ENCODE assay signal across 21 mouse cellular contexts in genomic region chr11:77932576-77932975, GRCm38 (mm10). TPM values are rescaled to one million over a fixed set of nuclear protein-coding genes. Genes with fewer than 3 reads are reported as not detected.
DNase-seq lines count a peak whose midpoint lies in the region; ATAC-seq and TF ChIP-seq lines count a peak whose summit lies in the region.
"Had no signal": no experiment of that assay in that cellular context is flagged by ENCODE, and none has a peak within 500 bp of the region (broad histone marks: within the 10 kb centered on the region; RNA-seq: fewer than 3 reads in every experiment).

No protein-coding gene starts in this region.

- no peak overlapping the region for H3K9ac ChIP-seq in hindbrain, embryonic 11.5 days (ENCODE audit: low read depth, low read length)
- H3K9ac ChIP-seq in midbrain, embryonic 12.5 days (replicated peaks) = no peak overlapping the region; the same call in 1 of the 2 replicates
- H3K9ac ChIP-seq in neural tube, embryonic 15.5 days (replicated peaks) = peak overlapping the region; percentile 84
- H3K9ac ChIP-seq: embryonic facial prominence, embryonic 13.5 days; lung, embryonic 14.5 days had no signal

- H3K27ac ChIP-seq in layer of hippocampus, adult 2 months = 0 out of 2 replicates have a peak overlapping the region, but pooled peaks have one; percentile 20
- H3K27ac ChIP-seq in hindbrain, embryonic 11.5 days (ENCODE audit: low read depth, low read length) = no peak overlapping the region
- H3K27ac ChIP-seq in midbrain, embryonic 12.5 days (replicated peaks) = no peak overlapping the region
- H3K27ac ChIP-seq in neural tube, embryonic 15.5 days (replicated peaks) = peak overlapping the region; percentile 94
- H3K27ac ChIP-seq: embryonic facial prominence, embryonic 13.5 days had no signal

- H3K36me3 ChIP-seq in hindbrain, embryonic 11.5 days (ENCODE audit: control insufficient read depth, insufficient read depth, low read length) = no peaks in the 10 kb centered on the region
- H3K36me3 ChIP-seq in midbrain, embryonic 12.5 days = no peaks in the 10 kb centered on the region
- no peaks in the 10 kb centered on the region for H3K36me3 ChIP-seq in neural tube, embryonic 15.5 days
- H3K36me3 ChIP-seq: embryonic facial prominence, embryonic 13.5 days had no signal

- peak overlapping the region; percentile 100 for H3K4me2 ChIP-seq in hindbrain, embryonic 11.5 days (replicated peaks; ENCODE audit: low read depth, low read length)
- peak overlapping the region; percentile 98 for H3K4me2 ChIP-seq in midbrain, embryonic 12.5 days (replicated peaks)
- H3K4me2 ChIP-seq in neural tube, embryonic 15.5 days = peak overlapping the region; percentile 71
- H3K4me2 ChIP-seq: heart, embryonic 11.5 days; lung, embryonic 14.5 days had no signal

- peaks cover 6% of the 10 kb centered on the region for H3K4me1 ChIP-seq in hindbrain, embryonic 11.5 days (replicated peaks; ENCODE audit: control insufficient read depth, insufficient read depth, low read length)
- H3K4me1 ChIP-seq in midbrain, embryonic 12.5 days = peaks cover 56% of the 10 kb centered on the region
- H3K4me1 ChIP-seq in neural tube, embryonic 15.5 days = peaks cover 78% of the 10 kb centered on the region

- peak overlapping the region; percentile 66 for H3K4me3 ChIP-seq in layer of hippocampus, adult 2 months
- H3K4me3 ChIP-seq in hindbrain, embryonic 11.5 days (ENCODE audit: low read depth, low read length) = 0 out of 2 replicates have a peak overlapping the region, but pooled peaks have one; percentile 1
- H3K4me3 ChIP-seq in midbrain, embryonic 12.5 days = peak overlapping the region; percentile 73
- H3K4me3 ChIP-seq in neural tube, embryonic 15.5 days (replicated peaks) = peak overlapping the region; percentile 79
- H3K4me3 ChIP-seq: megakaryocyte, embryonic 14.5 days had no signal

- 42% methylated on average over 5 of the region's 5 CpGs for WGBS in hindbrain, embryonic 11.5 days
- WGBS in midbrain, embryonic 12.5 days = 40% methylated on average over 5 of the region's 5 CpGs
- 40% methylated on average over 5 of the region's 5 CpGs for WGBS in neural tube, embryonic 15.5 days

- ATAC-seq in hindbrain, embryonic 11.5 days (ENCODE audit: low FRiP score) = no peak
- ATAC-seq in midbrain, embryonic 12.5 days (ENCODE audit: low FRiP score, low read depth) = no peak
- no peak for ATAC-seq in neural tube, embryonic 15.5 days (ENCODE audit: low FRiP score)
- ATAC-seq: Patski had no signal

- peaks cover 52% of the 10 kb centered on the region for H3K27me3 ChIP-seq in hindbrain, embryonic 11.5 days (ENCODE audit: control insufficient read depth, insufficient read depth, low read length)
- peaks cover 81% of the 10 kb centered on the region for H3K27me3 ChIP-seq in midbrain, embryonic 12.5 days
- H3K27me3 ChIP-seq in neural tube, embryonic 15.5 days (replicated peaks) = peaks cover 38% of the 10 kb centered on the region

- no peak for DNase-seq in layer of hippocampus, adult 2 months (ENCODE audit: low spot score in 2 of 2)
- no peak for DNase-seq in layer of hippocampus, adult 9-10 months (ENCODE audit: low spot score)
- DNase-seq in hindbrain, embryonic 11.5 days (ENCODE audit: low spot score) = no peak
- no peak for DNase-seq in testis, postnatal 10 days (ENCODE audit: low spot score)
- DNase-seq in lung, postnatal 14 days = no peak
- DNase-seq in lung, adult 18-20 months = no peak
- DNase-seq: cerebellum, adult 11 months; gastrocnemius, postnatal 10 days; kidney, adult 11 months; kidney, postnatal 10 days; layer of hippocampus, adult 9-11 months; lung, embryonic 14.5 days had no signal

- TF ChIP-seq CTCF in layer of hippocampus, adult 2 months (conservative IDR thresholded peaks at IDR 0.05) = no peak

- H3K9me3 ChIP-seq in hindbrain, embryonic 11.5 days (ENCODE audit: control insufficient read depth, low read length) = no peaks in the 10 kb centered on the region
- no peaks in the 10 kb centered on the region for H3K9me3 ChIP-seq in midbrain, embryonic 12.5 days
- H3K9me3 ChIP-seq in neural tube, embryonic 15.5 days (replicated peaks) = no peaks in the 10 kb centered on the region
- H3K9me3 ChIP-seq: embryonic facial prominence, embryonic 13.5 days had no signal

RNA-seq across cellular contexts. Expression of gene Sez6, which starts 2.0 kb away (rescaled TPM):
- 100 to 1,000 TPM; 154 to 159 TPM for total RNA-seq in layer of hippocampus, adult 2 months (2021)
- 13.3 TPM in 2 replicates for polyA plus RNA-seq in hindbrain, embryonic 11.5 days (2014; fragmentation: Nextera tagmentation; extraction: Ambion mirVana)
- polyA plus RNA-seq in midbrain, embryonic 12.5 days (2016; fragmentation: Nextera tagmentation; extraction: Ambion mirVana) = 39.5 and 40.3 TPM in 2 replicates
- polyA plus RNA-seq in neural tube, embryonic 15.5 days (2015; fragmentation: Nextera tagmentation; extraction: Ambion mirVana) = 101 and 123 TPM in 2 replicates
- total RNA-seq: common myeloid progenitor, adult 5-6 weeks; liver, adult 2 months had no signal
- polyA plus RNA-seq: liver, adult 2 months; Patski; spleen, adult 2 months had no signal

RNA-seq across cellular contexts. Expression of gene Pipox, which starts 38.7 kb away (rescaled TPM):
- total RNA-seq in layer of hippocampus, adult 2 months (2021) = 1 to 10 TPM in 1 of 2 experiments, under 1 TPM in 1; 0.84 to 1.2 TPM
- 7.6 and 8.6 TPM in 2 replicates for polyA plus RNA-seq in hindbrain, embryonic 11.5 days (2014; fragmentation: Nextera tagmentation; extraction: Ambion mirVana)
- polyA plus RNA-seq in midbrain, embryonic 12.5 days (2016; fragmentation: Nextera tagmentation; extraction: Ambion mirVana) = 12.0 and 14.4 TPM in 2 replicates
- 5.4 and 5.5 TPM in 2 replicates for polyA plus RNA-seq in neural tube, embryonic 15.5 days (2015; fragmentation: Nextera tagmentation; extraction: Ambion mirVana)
- total RNA-seq: common myeloid progenitor, adult 5-6 weeks had no signal

RNA-seq across cellular contexts. Expression of gene Phf12, which starts 50.0 kb away (rescaled TPM):
- total RNA-seq in layer of hippocampus, adult 2 months (2021) = 10 to 100 TPM; 59.0 to 62.4 TPM
- 16.9 and 20.2 TPM in 2 replicates for polyA plus RNA-seq in hindbrain, embryonic 11.5 days (2014; fragmentation: Nextera tagmentation; extraction: Ambion mirVana)
- 30.8 and 31.0 TPM in 2 replicates for polyA plus RNA-seq in midbrain, embryonic 12.5 days (2016; fragmentation: Nextera tagmentation; extraction: Ambion mirVana)
- polyA plus RNA-seq in neural tube, embryonic 15.5 days (2015; fragmentation: Nextera tagmentation; extraction: Ambion mirVana) = 14.6 and 16.9 TPM in 2 replicates

Comparison
In these comparisons a context has a peak if more than half of its experiments do, and no peak if none do; other contexts are left out.
1. H3K27ac ChIP-seq: peak in layer of hippocampus, adult 2 months (single experiment) and neural tube, embryonic 15.5 days (single experiment); none in hindbrain, embryonic 11.5 days (single experiment) and midbrain, embryonic 12.5 days (single experiment).
2. H3K4me3 ChIP-seq: peak in every context shown above with its lines; median percentile 79 in neural tube, embryonic 15.5 days; 73 in midbrain, embryonic 12.5 days; 66 in layer of hippocampus, adult 2 months; 1 in hindbrain, embryonic 11.5 days.
3. Peak in every context shown above with its lines, with median percentiles within 50 percentile points of each other: H3K4me2 ChIP-seq.